Mouse (Mus musculus) forebrain, embryonic 13.5 days (tissue): ENCODE data around the gene Hba-x. TPM values are rescaled to one million over a fixed set of nuclear protein-coding genes. Genes with fewer than 3 reads are reported as not detected.
"Not testable (repeated sequence)": the region's sequence is repeated elsewhere in the genome, so short reads cannot be mapped to it uniquely, and the experiment has no call there.

Experiments
- ATAC-seq: fragments of 200-750 bp; cut with Nextera tagmentation; 2 replicates; pipeline ENCODE4 v1.8.0; 2017
- H3K27ac ChIP-seq: fragments of 300-500 bp; sonication (generic); 2 replicates; pipeline ENCODE4 v1.5.1; 2015; ENCODE audit warnings: inconsistent platforms, mild to moderate bottlenecking, moderate library complexity
- H3K27me3 ChIP-seq: fragments of 300-500 bp; sonication (generic); 2 replicates; pipeline ENCODE4 v1.6.1; 2015; ENCODE audit warnings: mild to moderate bottlenecking, inconsistent platforms
- H3K36me3 ChIP-seq: fragments of 300-500 bp; sonication (generic); 2 replicates; pipeline ENCODE4 v1.6.1; 2015; ENCODE audit warnings: mild to moderate bottlenecking, inconsistent platforms; ENCODE audit not compliant: poor library complexity, severe bottlenecking
- H3K4me1 ChIP-seq: fragments of 300-500 bp; sonication (generic); 2 replicates; pipeline ENCODE4 v1.6.1; 2015; ENCODE audit warnings: inconsistent platforms
- H3K4me2 ChIP-seq: fragments of 300-500 bp; sonication (generic); 2 replicates; pipeline ENCODE4 v1.6.1; 2015; ENCODE audit warnings: inconsistent platforms, mild to moderate bottlenecking, moderate library complexity
- H3K4me3 ChIP-seq: fragments of 300-500 bp; sonication (generic); 2 replicates; pipeline ENCODE4 v1.5.1; 2015; ENCODE audit warnings: mild to moderate bottlenecking, inconsistent platforms
- H3K9ac ChIP-seq: fragments of 300-500 bp; sonication (generic); 2 replicates; pipeline ENCODE4 v1.6.1; 2015; ENCODE audit warnings: mild to moderate bottlenecking, inconsistent platforms
- H3K9me3 ChIP-seq: fragments of 300-500 bp; sonication (generic); replicated peaks from 2 replicates; pipeline ENCODE4 v1.6.1; 2016; ENCODE audit warnings: inconsistent platforms
- WGBS: fragments of 180-500 bp; shearing (Covaris S2); methylation state at CpG from one replicate; pipeline ENCODE4 v1.1.7; 2015; 5-methylcytosine and 5-hydroxymethylcytosine counted together
- polyA plus RNA-seq: library from polyadenylated mRNA; unstranded; fragments of >200 nt; fragmentation: Nextera tagmentation; extraction: Ambion mirVana; gene quantifications from 2 replicates; pipeline ENCODE4 v1.2.1, GENCODE M21; 2015

Gene Hba-x
- polyA plus RNA-seq, 1 experiment from 2014 or later, result 316 TPM

GRCm38 (mm10) chr11:32278458-32278957, 2.3 kb downstream of the Hba-x start:
- ATAC-seq, result no peak

GRCm38 (mm10) chr11:32280646-32281045, 4.4 kb downstream of the Hba-x start:
- Histone ChIP-seq H3K4me2 (no peak overlapping the region), H3K36me3 (no peaks in the 10 kb centered on the region), H3K9me3 (no peaks in the 10 kb centered on the region), H3K4me3 (no peak overlapping the region), H3K27me3 (0 out of 2 replicates have a peak, but pooled peaks cover 4% of the 10 kb centered on the region), H3K4me1 (no peaks in the 10 kb centered on the region), H3K9ac (no peak overlapping the region), H3K27ac (no peak overlapping the region)
- no peak for ATAC-seq
- 79% methylated on average over 2 of the region's 2 CpGs for WGBS

More at GRCm38 (mm10) chr11:32278458-32278957, 2.3 kb downstream of the Hba-x start:
- Histone ChIP-seq H3K4me1 (no peaks in the 10 kb centered on the region), H3K4me2 (no peak overlapping the region), H3K9me3 (no peaks in the 10 kb centered on the region), H3K27me3 (0 out of 2 replicates have a peak, but pooled peaks cover 4% of the 10 kb centered on the region), H3K27ac (no peak overlapping the region), H3K9ac (no peak overlapping the region), H3K4me3 (no peak overlapping the region), H3K36me3 (no peaks in the 10 kb centered on the region)
- 83% methylated on average over 12 of the region's 12 CpGs for WGBS

GRCm38 (mm10) chr11:32281416-32282144, 5.4 kb downstream of the Hba-x start:
- WGBS, result 75% methylated on average over 1 of the region's 1 CpGs
- H3K9ac ChIP-seq, result no peak overlapping the region

GRCm38 (mm10) chr11:32283091-32283777, 7.0 kb downstream of the Hba-x start, which contains the start of gene Hba-a1:
Hba-a1 (plus strand) TSS chr11:32283511.
- H3K9me3 ChIP-seq, ATAC-seq, H3K27ac ChIP-seq, H3K4me1 ChIP-seq, H3K9ac ChIP-seq, H3K36me3 ChIP-seq, H3K4me3 ChIP-seq, H3K4me2 ChIP-seq: not testable (repeated sequence)
- peaks cover 10% of the 10 kb centered on the region for H3K27me3 ChIP-seq
- WGBS, result 50% methylated on average over 1 of the region's 5 CpGs

More at GRCm38 (mm10) chr11:32281416-32282144, 5.4 kb downstream of the Hba-x start:
- Histone ChIP-seq H3K36me3 (no peaks in the 10 kb centered on the region), H3K9me3 (no peaks in the 10 kb centered on the region), H3K4me1 (no peaks in the 10 kb centered on the region), H3K4me3 (no peak overlapping the region), H3K4me2 (no peak overlapping the region), H3K27ac (no peak overlapping the region), H3K27me3 (0 out of 2 replicates have a peak, but pooled peaks cover 4% of the 10 kb centered on the region)
- ATAC-seq, result no peak

- H3K27ac ChIP-seq, H3K4me1 ChIP-seq, H3K4me3 ChIP-seq, H3K4me2 ChIP-seq, ATAC-seq, H3K9me3 ChIP-seq, H3K9ac ChIP-seq, H3K36me3 ChIP-seq: not testable (repeated sequence)
- peaks cover 10% of the 10 kb centered on the region for H3K27me3 ChIP-seq
- WGBS, result 60% methylated on average over 2 of the region's 2 CpGs
These were observed 8.4 kb downstream of the Hba-x start for GRCm38 (mm10) chr11:32284582-32284981.

GRCm38 (mm10) chr11:32285031-32285775, 9.0 kb downstream of the Hba-x start:
- Histone ChIP-seq H3K27ac (no peak overlapping the region), H3K9ac (no peak overlapping the region), H3K4me2 (no peak overlapping the region), H3K4me3 (no peak overlapping the region), H3K27me3 (peaks cover 10% of the 10 kb centered on the region), H3K36me3 (no peaks in the 10 kb centered on the region), H3K4me1 (no peaks in the 10 kb centered on the region), H3K9me3 (no peaks in the 10 kb centered on the region)
- 86% methylated on average over 7 of the region's 7 CpGs for WGBS
- no peak for ATAC-seq

- not testable (repeated sequence) for H3K4me3 ChIP-seq, H3K4me1 ChIP-seq, H3K36me3 ChIP-seq, H3K9ac ChIP-seq, H3K9me3 ChIP-seq, H3K4me2 ChIP-seq, ATAC-seq, H3K27ac ChIP-seq
- peaks cover 10% of the 10 kb centered on the region for H3K27me3 ChIP-seq
These were observed 9.7 kb downstream of the Hba-x start for GRCm38 (mm10) chr11:32285887-32286286.

- peak; percentile 91 for ATAC-seq
- H3K4me2 ChIP-seq, result peak within 1 kb of the TSS; percentile 60
- H3K9me3 ChIP-seq, H3K27me3 ChIP-seq, H3K36me3 ChIP-seq, H3K27ac ChIP-seq, H3K4me1 ChIP-seq: not testable (repeated sequence)
- WGBS, result 21% methylated on average over 31 of the region's 33 CpGs
- peak within 1 kb of the TSS; percentile 48; the same call in 1 of the 2 replicates for H3K9ac ChIP-seq
- peak within 1 kb of the TSS; percentile 26 for H3K4me3 ChIP-seq
These were observed 10.7 kb downstream of the Hba-x start, which contains the start of gene Hbq1b for GRCm38 (mm10) chr11:32286695-32287492. Hbq1b (plus strand) TSS chr11:32286965.

GRCm38 (mm10) chr11:32287493-32287825, 11.3 kb downstream of the Hba-x start:
- H3K4me2 ChIP-seq, result 0 out of 2 replicates have a peak overlapping the region, but pooled peaks have one; percentile 60
- H3K4me3 ChIP-seq, result no peak overlapping the region
- H3K36me3 ChIP-seq, result no peaks in the 10 kb centered on the region
- no peak overlapping the region for H3K27ac ChIP-seq
- 67% methylated on average over 9 of the region's 9 CpGs for WGBS
- no peaks in the 10 kb centered on the region for H3K9me3 ChIP-seq
- peaks cover 6% of the 10 kb centered on the region for H3K27me3 ChIP-seq
- H3K4me1 ChIP-seq, result no peaks in the 10 kb centered on the region
- no peak for ATAC-seq
- H3K9ac ChIP-seq, result no peak overlapping the region

GRCm38 (mm10) chr11:32292819-32293218, 16.6 kb downstream of the Hba-x start:
- not testable (repeated sequence) for H3K4me1 ChIP-seq, H3K36me3 ChIP-seq, H3K27ac ChIP-seq, H3K9ac ChIP-seq, ATAC-seq, H3K4me2 ChIP-seq, H3K27me3 ChIP-seq, H3K9me3 ChIP-seq, H3K4me3 ChIP-seq
- WGBS, result 81% methylated on average over 4 of the region's 4 CpGs

- not testable (repeated sequence) for H3K4me2 ChIP-seq, ATAC-seq, H3K27ac ChIP-seq, H3K9me3 ChIP-seq, H3K4me3 ChIP-seq, H3K4me1 ChIP-seq, H3K9ac ChIP-seq, H3K27me3 ChIP-seq, H3K36me3 ChIP-seq
- 81% methylated on average over 3 of the region's 3 CpGs for WGBS
These were observed 17.3 kb downstream of the Hba-x start for GRCm38 (mm10) chr11:32293479-32293878.
